In the genomic region with DNA sequence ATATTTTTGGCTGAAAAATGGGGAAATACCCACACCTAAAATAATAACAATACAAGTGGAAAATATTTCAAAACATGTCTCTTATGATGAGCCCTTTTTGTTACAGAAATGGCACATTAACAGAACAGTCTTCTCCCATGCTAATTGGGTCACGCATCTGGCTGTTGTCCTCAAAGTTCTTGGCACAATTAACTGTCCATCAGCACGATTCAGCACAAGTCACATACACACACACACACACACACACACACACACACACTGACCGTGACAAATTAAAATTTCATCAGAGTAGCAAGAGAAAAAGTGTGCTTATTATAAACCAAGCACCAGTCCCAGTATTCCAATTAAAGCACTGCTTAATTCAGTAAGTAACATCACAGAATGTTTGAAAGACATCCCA, we compare ENCODE assay signal across 19 mouse cellular contexts.
"Had no signal": no experiment of that assay in that cellular context is flagged by ENCODE, and none has a peak within 500 bp of the region (broad histone marks: within the 10 kb centered on the region; RNA-seq: fewer than 3 reads in every experiment).

No protein-coding gene starts in this region.

- H3K9me3 ChIP-seq: limb, embryonic 10.5 days; limb, embryonic 13.5 days; liver, embryonic 13.5 days; lung, embryonic 15.5 days; megakaryocyte, embryonic 14.5 days; midbrain, embryonic 10.5 days; midbrain, embryonic 13.5 days; neural tube, embryonic 13.5 days had no signal

- ATAC-seq: midbrain, embryonic 13.5 days; midbrain, embryonic 16.5 days had no signal

- H3K4me3 ChIP-seq: limb, embryonic 10.5 days; limb, embryonic 13.5 days; liver, embryonic 13.5 days; lung, embryonic 15.5 days; megakaryocyte, embryonic 14.5 days; midbrain, embryonic 10.5 days; midbrain, embryonic 13.5 days; myocyte; neural tube, embryonic 13.5 days had no signal

- H3K4me2 ChIP-seq: limb, embryonic 13.5 days; liver, embryonic 13.5 days; lung, embryonic 15.5 days; midbrain, embryonic 13.5 days; neural tube, embryonic 13.5 days had no signal

- H3K27me3 ChIP-seq: limb, embryonic 13.5 days; liver, embryonic 13.5 days; lung, embryonic 15.5 days; megakaryocyte, embryonic 14.5 days; midbrain, embryonic 13.5 days; neural tube, embryonic 13.5 days had no signal

- H3K27ac ChIP-seq: kidney, postnatal 0 days; limb, embryonic 10.5 days; limb, embryonic 13.5 days; liver, embryonic 13.5 days; lung, embryonic 15.5 days; midbrain, embryonic 10.5 days; midbrain, embryonic 13.5 days; neural tube, embryonic 13.5 days had no signal

- H3K4me1 ChIP-seq: limb, embryonic 13.5 days; liver, embryonic 13.5 days; megakaryocyte, embryonic 14.5 days had no signal

- H3K36me3 ChIP-seq: limb, embryonic 10.5 days; lung, embryonic 15.5 days; midbrain, embryonic 10.5 days; midbrain, embryonic 13.5 days; neural tube, embryonic 13.5 days had no signal

- H3K9ac ChIP-seq: limb, embryonic 13.5 days; liver, embryonic 13.5 days; lung, embryonic 15.5 days; midbrain, embryonic 13.5 days; neural tube, embryonic 13.5 days had no signal

- DNase-seq: kidney, adult 2 months; kidney, postnatal 25 days; liver; liver, embryonic 13.5 days; lung, postnatal 14 days; retina, postnatal 1 day; right cerebral cortex, postnatal 25 days; thymus, adult 18-20 months; thymus, postnatal 36 days had no signal
